Mouse (Mus musculus): ENCODE measurements around the gene Bsph2. TPM values are rescaled to one million over a fixed set of nuclear protein-coding genes. Genes with fewer than 3 reads are reported as not detected.

The Bsph2 gene
- polyA plus RNA-seq (2012; rRNA removed; ENCODE audit: low replicate concordance): not detected in 2 replicates

GRCm38 (mm10) chr7:13570967-13571366 is at the start of gene Bsph2:
Gene Bsph2, minus strand, starts transcription at chr7:13571067.

Other genes with a start within 250 kb of the Bsph2 start
- 0.21 and 0.59 TPM in 2 replicates for gene Pla2g4c, start 246.4 kb downstream of the Bsph2 start, polyA plus RNA-seq (2012; rRNA removed; ENCODE audit: low replicate concordance)
- not detected in 2 replicates for gene Cabp5, start 172.9 kb downstream of the Bsph2 start, polyA plus RNA-seq (2012; rRNA removed; ENCODE audit: low replicate concordance)
- gene Bsph1, start 120.2 kb downstream of the Bsph2 start, polyA plus RNA-seq (2012; rRNA removed; ENCODE audit: low replicate concordance): not detected in 2 replicates
- gene Sult2a5, start 52.9 kb upstream of the Bsph2 start, polyA plus RNA-seq (2012; rRNA removed; ENCODE audit: low replicate concordance): not detected in 2 replicates
- gene Sult2a2, start 162.4 kb upstream of the Bsph2 start, polyA plus RNA-seq (2012; rRNA removed; ENCODE audit: low replicate concordance): not detected in 2 replicates